Mouse (Mus musculus): Measurements from ENCODE around the gene Ntn5.

The Ntn5 gene

GRCm38 (mm10) chr7:45713881-45714520, 30.2 kb downstream of the Ntn5 start:
- no peak for DNase-seq

GRCm38 (mm10) chr7:45714630-45715089, 30.8 kb downstream of the Ntn5 start:
- no peak for DNase-seq

GRCm38 (mm10) chr7:45715090-45715708, 31.4 kb downstream of the Ntn5 start, which contains the start of gene Rpl18:
TSS of gene Rpl18 (plus strand) at chr7:45715457.
- peak; percentile 96 for DNase-seq

GRCm38 (mm10) chr7:45715741-45716459, 32.1 kb downstream of the Ntn5 start:
- peak; percentile 35 for DNase-seq

- no peak for DNase-seq
These were observed 32.6 kb downstream of the Ntn5 start for GRCm38 (mm10) chr7:45716460-45716857.

GRCm38 (mm10) chr7:45716952-45717917, 33.4 kb downstream of the Ntn5 start:
- DNase-seq = no peak

- peak; percentile 98 for DNase-seq
These were observed 34.1 kb downstream of the Ntn5 start, which contains the start of gene Sphk2 for GRCm38 (mm10) chr7:45717918-45718297. TSS of gene Sphk2 (minus strand) at chr7:45718002.

- DNase-seq = no peak
These were observed 34.5 kb downstream of the Ntn5 start for GRCm38 (mm10) chr7:45718331-45718730.

GRCm38 (mm10) chr7:45719180-45719579, 35.4 kb downstream of the Ntn5 start:
- DNase-seq = peak; percentile 25

- no peak for DNase-seq
These were observed 36.1 kb downstream of the Ntn5 start for GRCm38 (mm10) chr7:45719738-45720412.

- peak; percentile 27 for DNase-seq
These were observed 36.8 kb downstream of the Ntn5 start, which contains the start of gene Fam83e for GRCm38 (mm10) chr7:45720413-45721233. TSS of gene Fam83e (plus strand) at chr7:45721212.

- no peak for DNase-seq
These were observed 37.4 kb downstream of the Ntn5 start for GRCm38 (mm10) chr7:45721234-45721571.

- peak; percentile 30 for DNase-seq
These were observed 38.0 kb downstream of the Ntn5 start for GRCm38 (mm10) chr7:45721642-45722347.

GRCm38 (mm10) chr7:45722348-45722713, 38.5 kb downstream of the Ntn5 start:
- DNase-seq = peak; percentile 32

GRCm38 (mm10) chr7:45723301-45723700, 39.5 kb downstream of the Ntn5 start:
- DNase-seq = no peak

- no peak for DNase-seq
These were observed 40.0 kb downstream of the Ntn5 start for GRCm38 (mm10) chr7:45723781-45724180.

- no peak for DNase-seq
These were observed 41.3 kb downstream of the Ntn5 start for GRCm38 (mm10) chr7:45725151-45725550.

GRCm38 (mm10) chr7:45725713-45726112, 41.9 kb downstream of the Ntn5 start, which contains the start of gene Spaca4:
TSS of gene Spaca4 (minus strand) at chr7:45725813.
- no peak for DNase-seq

GRCm38 (mm10) chr7:45726419-45726818, 42.6 kb downstream of the Ntn5 start:
- DNase-seq = no peak

- DNase-seq = no peak
These were observed 43.8 kb downstream of the Ntn5 start for GRCm38 (mm10) chr7:45727625-45728024.

All from cerebellum, adult 8-10 months (tissue).